Comparison of ENCODE assay signal across 23 mouse cellular contexts in the genomic region with DNA sequence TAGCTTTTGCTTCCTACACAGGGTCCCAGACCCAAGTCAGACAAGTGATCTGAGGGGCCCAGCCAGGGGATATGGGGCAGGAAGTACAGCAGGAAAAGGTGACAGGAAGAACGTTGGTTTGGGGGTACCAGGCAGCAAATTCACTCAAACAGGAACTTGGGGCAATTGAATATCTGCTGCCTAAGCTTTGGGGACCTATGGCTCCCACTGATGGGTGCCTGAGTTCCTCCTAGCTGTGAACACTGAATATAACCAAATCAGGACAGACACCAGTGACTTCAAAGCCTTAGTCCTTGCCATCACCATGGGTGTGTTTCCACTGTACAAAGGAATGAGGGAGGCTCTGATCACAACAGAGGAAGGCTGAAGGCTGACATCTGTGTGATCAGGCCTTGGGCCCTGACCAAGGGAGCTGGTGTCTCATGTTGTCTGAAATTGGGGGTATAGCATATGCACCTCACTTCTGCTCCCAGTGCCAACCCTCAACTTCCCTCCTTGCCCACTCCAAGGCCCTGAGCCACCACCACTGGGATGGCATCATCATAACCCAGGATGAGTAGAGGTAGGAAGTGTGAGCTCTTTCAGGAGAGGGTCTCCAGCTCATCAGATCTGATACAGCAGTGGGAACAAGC. TPM values are rescaled to one million over a fixed set of nuclear protein-coding genes. Genes with fewer than 3 reads are reported as not detected.
DNase-seq lines count a peak whose midpoint lies in the region; ATAC-seq and TF ChIP-seq lines count a peak whose summit lies in the region.
"Had no signal": no experiment of that assay in that cellular context is flagged by ENCODE, and none has a peak within 500 bp of the region (broad histone marks: within the 10 kb centered on the region; RNA-seq: fewer than 3 reads in every experiment).

No protein-coding gene starts in this region.

- no peak overlapping the region for H3K4me2 ChIP-seq in liver, postnatal 0 days (ENCODE audit: low read depth, low read length)
- H3K4me2 ChIP-seq in liver, embryonic 11.5 days: no peak overlapping the region
- H3K4me2 ChIP-seq: forebrain, embryonic 13.5 days; heart, embryonic 13.5 days; hindbrain, embryonic 13.5 days; limb, embryonic 12.5 days; lung, embryonic 15.5 days; midbrain, embryonic 12.5 days had no signal

- no peaks in the 10 kb centered on the region for H3K9me3 ChIP-seq in liver, postnatal 0 days (ENCODE audit: low read length)
- H3K9me3 ChIP-seq in liver, embryonic 11.5 days (ENCODE audit: control insufficient read depth, low read length): no peaks in the 10 kb centered on the region
- H3K9me3 ChIP-seq: forebrain, embryonic 13.5 days; heart, embryonic 13.5 days; hindbrain, embryonic 13.5 days; limb, embryonic 12.5 days; lung, embryonic 15.5 days; midbrain, embryonic 12.5 days had no signal

- TF ChIP-seq EP300 in liver, postnatal 0 days (IDR thresholded peaks at IDR 0.05; ENCODE audit: low read depth): no peak

- H3K27ac ChIP-seq in liver, postnatal 0 days (ENCODE audit: low read depth): 0 out of 2 replicates have a peak overlapping the region, but pooled peaks have one; percentile 5
- no peak overlapping the region for H3K27ac ChIP-seq in liver, embryonic 11.5 days (ENCODE audit: low read depth, low read length)
- H3K27ac ChIP-seq: forebrain, embryonic 13.5 days; heart, adult 2 months; heart, embryonic 13.5 days; hindbrain, embryonic 13.5 days; kidney, postnatal 0 days; limb, embryonic 12.5 days; liver, embryonic 14.5 days; lung, embryonic 15.5 days; midbrain, embryonic 12.5 days had no signal

- 36% methylated on average over 1 of the region's 1 CpGs for WGBS in liver, postnatal 0 days (ENCODE audit: insufficient replicate concordance)
- WGBS in liver, embryonic 11.5 days: 22% methylated on average over 1 of the region's 1 CpGs

- TF ChIP-seq CTCF in liver, postnatal 0 days (IDR thresholded peaks at IDR 0.05; ENCODE audit: low read depth): no peak

- no peak overlapping the region for H3K9ac ChIP-seq in liver, postnatal 0 days (replicated peaks)
- H3K9ac ChIP-seq in liver, embryonic 11.5 days (ENCODE audit: low read depth, low read length): no peak overlapping the region
- H3K9ac ChIP-seq: forebrain, embryonic 13.5 days; heart, embryonic 13.5 days; hindbrain, embryonic 13.5 days; limb, embryonic 12.5 days; liver, embryonic 14.5 days; lung, embryonic 15.5 days; midbrain, embryonic 12.5 days had no signal

- 0 out of 2 replicates have a peak, but pooled peaks cover 3% of the 10 kb centered on the region for H3K36me3 ChIP-seq in liver, postnatal 0 days (replicated peaks; ENCODE audit: insufficient read depth, low read length)
- no peaks in the 10 kb centered on the region for H3K36me3 ChIP-seq in liver, embryonic 11.5 days (ENCODE audit: control insufficient read depth, insufficient read depth, low read length)
- H3K36me3 ChIP-seq: heart, embryonic 13.5 days; hindbrain, embryonic 13.5 days; limb, embryonic 12.5 days; lung, embryonic 15.5 days; midbrain, embryonic 12.5 days had no signal

- no peak for DNase-seq in liver, postnatal 0 days
- DNase-seq in liver, embryonic 11.5 days (ENCODE audit: low spot score): no peak
- DNase-seq in thymus, postnatal 14 days: peak; percentile 49
- no peak for DNase-seq in thymus, postnatal 36 days
- peak; percentile 72 for DNase-seq in induced T-regulatory cell, adult 2 months (ENCODE audit: low read depth)
- peak; percentile 42 for DNase-seq in thymus, postnatal 25 days
- no peak for DNase-seq in layer of hippocampus, postnatal 25 days (ENCODE audit: extremely low spot score in 1 of 2, low spot score in 1 of 2)
- DNase-seq: adrenal gland, postnatal 14 days; cerebellum, adult 2 months; gastrocnemius, postnatal 10 days; heart, adult 2 months; kidney, adult 2 months; layer of hippocampus, postnatal 36 days; lung, postnatal 36 days had no signal

- peaks cover 58% of the 10 kb centered on the region for H3K4me1 ChIP-seq in liver, postnatal 0 days (ENCODE audit: insufficient read depth)
- H3K4me1 ChIP-seq in liver, embryonic 11.5 days (replicated peaks; ENCODE audit: control insufficient read depth, insufficient read depth, low read length): 0 out of 2 replicates have a peak, but pooled peaks cover 5% of the 10 kb centered on the region

- no peaks in the 10 kb centered on the region for H3K27me3 ChIP-seq in liver, postnatal 0 days (ENCODE audit: insufficient read depth, low read length)
- H3K27me3 ChIP-seq in liver, embryonic 11.5 days (replicated peaks; ENCODE audit: control insufficient read depth, insufficient read depth, low read length): peaks cover 18% of the 10 kb centered on the region

- H3K4me3 ChIP-seq in liver, postnatal 0 days (ENCODE audit: low read depth, low read length): no peak overlapping the region
- H3K4me3 ChIP-seq in liver, embryonic 11.5 days (ENCODE audit: low read depth, low read length): no peak overlapping the region
- H3K4me3 ChIP-seq: forebrain, embryonic 13.5 days; heart, adult 2 months; heart, embryonic 13.5 days; hindbrain, embryonic 13.5 days; limb, embryonic 12.5 days; lung, embryonic 15.5 days; midbrain, embryonic 12.5 days had no signal

- no peak for ATAC-seq in liver, postnatal 0 days
- ATAC-seq in liver, embryonic 11.5 days (replicated peaks; ENCODE audit: low FRiP score): no peak
- ATAC-seq in cerebellum, adult (ENCODE audit: insufficient number of reproducible peaks, low FRiP score, low TSS enrichment): no peak
- ATAC-seq: forebrain, embryonic 13.5 days had no signal

RNA-seq across cellular contexts. Expression of gene Tnfrsf1b, which starts 3.8 kb away (rescaled TPM):
- 7.2 and 9.4 TPM in 2 replicates for polyA plus RNA-seq in liver, postnatal 0 days (2015; fragmentation: Nextera tagmentation; extraction: Ambion mirVana)
- 5.7 and 6.5 TPM in 2 replicates for polyA plus RNA-seq in liver, embryonic 11.5 days (2014; fragmentation: Nextera tagmentation; extraction: Ambion mirVana)
- total RNA-seq in layer of hippocampus, postnatal 25 days (2021): 1 to 10 TPM; 2.5 to 3.2 TPM

RNA-seq across cellular contexts. Expression of gene Vps13d, which starts 48.0 kb away (rescaled TPM):
- 6.6 and 7.0 TPM in 2 replicates for polyA plus RNA-seq in liver, postnatal 0 days (2015; fragmentation: Nextera tagmentation; extraction: Ambion mirVana)
- 7.4 and 11.7 TPM in 2 replicates for polyA plus RNA-seq in liver, embryonic 11.5 days (2014; fragmentation: Nextera tagmentation; extraction: Ambion mirVana)
- 10 to 100 TPM; 60.5 to 66.0 TPM for total RNA-seq in layer of hippocampus, postnatal 25 days (2021)

Comparison
In these comparisons a context has a peak if more than half of its experiments do, and no peak if none do; other contexts are left out.
1. DNase-seq: peak in thymus, postnatal 14 days (single experiment), induced T-regulatory cell, adult 2 months (single experiment) and thymus, postnatal 25 days (single experiment); none in liver, postnatal 0 days (single experiment), liver, embryonic 11.5 days (single experiment), thymus, postnatal 36 days (0 of 2) and layer of hippocampus, postnatal 25 days (0 of 2).